Mouse (Mus musculus): Measurements from ENCODE around the gene Fkbp5.

DNA sequence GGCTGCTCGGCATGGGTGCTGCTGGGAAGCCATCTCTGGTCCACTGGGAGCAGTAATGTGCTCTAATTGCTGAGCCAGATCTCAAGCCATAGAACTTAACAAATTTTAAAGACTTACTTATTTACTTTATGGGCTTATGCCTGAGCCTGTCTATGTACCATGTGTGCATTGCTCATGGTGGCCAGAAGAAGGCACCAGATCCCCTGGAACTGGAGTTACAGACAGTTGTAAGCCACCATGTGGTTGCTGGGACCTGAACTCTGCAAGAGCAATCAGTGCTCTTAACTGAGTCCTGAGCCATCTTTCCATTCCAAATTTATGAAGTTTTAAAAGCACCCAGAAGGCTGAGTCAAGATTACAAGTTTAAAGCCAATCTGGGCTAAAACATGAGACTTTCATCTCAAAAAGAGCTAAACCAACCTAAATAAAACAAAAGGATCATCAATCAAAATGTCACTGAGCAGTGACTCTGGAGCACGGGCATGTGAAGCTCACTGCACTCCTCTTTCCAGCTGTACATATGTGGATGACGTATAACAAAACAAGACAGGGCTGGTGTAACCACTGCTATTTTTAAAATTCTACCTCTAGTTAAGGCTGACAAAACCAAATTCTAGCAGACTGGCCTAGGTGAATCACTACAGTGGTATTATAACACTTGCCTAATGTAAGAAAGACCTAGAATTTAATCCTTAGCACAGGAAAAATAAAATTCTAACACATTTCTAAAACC is 41.6 kb downstream of the Fkbp5 start:
- TF ChIP-seq CTCF (IDR thresholded peaks at IDR 0.05; ENCODE audit: low read depth): peak; percentile 42; the same call in 1 of the 2 replicates
- TF ChIP-seq EP300 (IDR thresholded peaks at IDR 0.05; ENCODE audit: low read depth): no peak
